Mouse (Mus musculus) liver, embryonic 11.5 days (tissue): ENCODE results near the gene Lzts3. TPM values are rescaled to one million over a fixed set of nuclear protein-coding genes. Genes with fewer than 3 reads are reported as not detected.

Experiments
- ATAC-seq: fragments of 200-750 bp; cut with Nextera tagmentation; replicated peaks from 2 replicates; pipeline ENCODE4 v1.8.0; 2017; ENCODE audit warnings: moderate number of reproducible peaks, mild to moderate bottlenecking, moderate TSS enrichment, moderate library complexity; ENCODE audit not compliant: low FRiP score
- DNase-seq: peaks from one replicate; pipeline ENCODE4 v3.0.0-alpha.2; 2017; ENCODE audit warnings: low spot score
- H3K27ac ChIP-seq: fragments of 300-500 bp; sonication (generic); 2 replicates; pipeline ENCODE4 v1.5.1; 2014; ENCODE audit warnings: mild to moderate bottlenecking, low read depth, low read length, control low read depth
- H3K27me3 ChIP-seq: fragments of 300-500 bp; sonication (generic); replicated peaks from 2 replicates; pipeline ENCODE4 v1.6.1; 2014; ENCODE audit warnings: low read length, mixed read lengths; ENCODE audit not compliant: control insufficient read depth, insufficient read depth
- H3K36me3 ChIP-seq: fragments of 300-500 bp; sonication (generic); 2 replicates; pipeline ENCODE4 v1.6.1; 2014; ENCODE audit warnings: mild to moderate bottlenecking, low read length, moderate library complexity, mixed read lengths; ENCODE audit not compliant: control insufficient read depth, insufficient read depth
- H3K4me1 ChIP-seq: fragments of 300-500 bp; sonication (generic); replicated peaks from 2 replicates; pipeline ENCODE4 v1.6.1; 2014; ENCODE audit warnings: low read length, mixed read lengths; ENCODE audit not compliant: control insufficient read depth, insufficient read depth
- H3K4me2 ChIP-seq: fragments of 300-500 bp; sonication (generic); 2 replicates; pipeline ENCODE4 v1.6.1; 2014; ENCODE audit warnings: mild to moderate bottlenecking, control low read depth, moderate library complexity
- H3K4me3 ChIP-seq: fragments of 300-500 bp; sonication (generic); 2 replicates; pipeline ENCODE4 v1.5.1; 2014; ENCODE audit warnings: low read depth, low read length, control low read depth
- H3K9ac ChIP-seq: fragments of 300-500 bp; sonication (generic); 2 replicates; pipeline ENCODE4 v1.6.1; 2014; ENCODE audit warnings: low read depth, low read length, control low read depth
- H3K9me3 ChIP-seq: fragments of 300-500 bp; sonication (generic); 2 replicates; pipeline ENCODE4 v1.6.1; 2016; ENCODE audit warnings: low read length, inconsistent platforms, mixed read lengths; ENCODE audit not compliant: control insufficient read depth
- WGBS: fragments of 180-500 bp; shearing (Covaris S2); extraction: QIAGEN DNeasy Blood & Tissue Kit; methylation state at CpG from one replicate; pipeline ENCODE4 v1.1.7; 2014; 5-methylcytosine and 5-hydroxymethylcytosine counted together
- polyA plus RNA-seq: library from polyadenylated mRNA; unstranded; fragments of >200 nt; fragmentation: Nextera tagmentation; extraction: Ambion mirVana; gene quantifications from 2 replicates; pipeline ENCODE4 v1.2.1, GENCODE M21; 2014

Gene Lzts3
- polyA plus RNA-seq, 1 experiment from 2014 or later, result 0.36 TPM

DNA sequence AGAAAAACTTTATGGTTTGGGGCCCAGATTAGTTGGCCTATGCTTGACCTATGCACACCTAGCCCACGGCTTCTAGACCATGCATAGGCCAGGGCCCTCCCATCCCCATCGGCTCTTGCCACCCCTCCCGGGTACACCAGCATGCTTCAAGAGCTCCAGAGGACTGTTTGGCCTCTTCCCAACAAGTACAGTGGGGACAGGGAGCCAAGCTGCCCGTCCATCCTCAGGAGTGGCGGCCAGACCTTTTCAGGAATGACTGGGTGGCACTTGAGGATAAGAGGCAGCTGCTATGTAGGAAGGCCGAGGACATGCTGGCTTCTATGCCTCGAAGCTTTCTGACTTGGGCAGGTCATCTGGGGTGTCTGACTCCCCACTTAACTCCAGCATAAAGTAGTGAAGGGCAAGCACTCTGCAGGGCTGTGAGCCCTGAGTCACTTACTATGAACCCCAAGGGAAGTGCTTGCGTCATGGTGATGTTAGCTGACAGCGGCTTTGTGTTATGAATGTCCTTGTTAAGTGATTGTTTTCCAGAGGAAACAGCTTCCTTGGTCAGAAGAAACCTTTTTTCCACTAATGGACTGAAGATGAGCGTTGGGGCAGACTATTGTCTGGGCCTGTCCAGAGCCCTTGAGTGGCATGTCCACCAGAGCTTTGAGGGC is 58.6 kb downstream of the Lzts3 start:
- H3K36me3 ChIP-seq, result no peaks in the 10 kb centered on the region
- no peak overlapping the region for H3K27ac ChIP-seq
- peaks cover 42% of the 10 kb centered on the region for H3K27me3 ChIP-seq
- DNase-seq, result no peak
- H3K9me3 ChIP-seq, result no peaks in the 10 kb centered on the region
- no peak overlapping the region for H3K4me2 ChIP-seq
- WGBS, result 77% methylated on average over 10 of the region's 10 CpGs
- H3K9ac ChIP-seq, result no peak overlapping the region
- no peaks in the 10 kb centered on the region; the same call in 1 of the 2 replicates for H3K4me1 ChIP-seq
- ATAC-seq, result no peak
- no peak overlapping the region for H3K4me3 ChIP-seq

Other genes with a start within 250 kb of the Lzts3 start
- gene Cpxm1, start 245.2 kb downstream of the Lzts3 start, polyA plus RNA-seq, result 24.3 and 26.3 TPM in 2 replicates
- not detected in 2 replicates for gene Gm28372, start 237.6 kb downstream of the Lzts3 start, polyA plus RNA-seq
- not detected in 2 replicates for gene 1700020A23Rik, start 237.5 kb downstream of the Lzts3 start, polyA plus RNA-seq
- not detected in 2 replicates for gene Tmem239, start 236.3 kb downstream of the Lzts3 start, polyA plus RNA-seq
- gene Vps16, start 218.5 kb downstream of the Lzts3 start, polyA plus RNA-seq, result 69.6 and 80.5 TPM in 2 replicates
- 7.6 and 7.8 TPM in 2 replicates for gene Pced1a, start 218.1 kb downstream of the Lzts3 start, polyA plus RNA-seq
- 66.2 and 69.7 TPM in 2 replicates for gene Ptpra, start 192.5 kb downstream of the Lzts3 start, polyA plus RNA-seq
- 119 and 122 TPM in 2 replicates for gene Mrps26, start 79.1 kb downstream of the Lzts3 start, polyA plus RNA-seq
- not detected in 2 replicates for gene Oxt, start 66.6 kb downstream of the Lzts3 start, polyA plus RNA-seq
- not detected in 2 replicates for gene Avp, start 60.2 kb downstream of the Lzts3 start, polyA plus RNA-seq
- gene Fastkd5, start 12.8 kb downstream of the Lzts3 start, polyA plus RNA-seq, result 26.3 and 30.8 TPM in 2 replicates
- 14.4 and 14.8 TPM in 2 replicates for gene Ubox5, start 12.8 kb downstream of the Lzts3 start, polyA plus RNA-seq
- 61.2 and 62.9 TPM in 2 replicates for gene Ddrgk1, start 21.9 kb upstream of the Lzts3 start, polyA plus RNA-seq
- gene Itpa, start 24.8 kb upstream of the Lzts3 start, polyA plus RNA-seq, result 105 and 106 TPM in 2 replicates
- 0.30 and 0.45 TPM in 2 replicates for gene Slc4a11, start 54.7 kb upstream of the Lzts3 start, polyA plus RNA-seq